Mouse (Mus musculus): ENCODE data around the gene Phldb1. TPM values are rescaled to one million over a fixed set of nuclear protein-coding genes. Genes with fewer than 3 reads are reported as not detected.
"Not testable (repeated sequence)": the region's sequence is repeated elsewhere in the genome, so short reads cannot be mapped to it uniquely, and the experiment has no call there.

The Phldb1 gene
- polyA plus RNA-seq (2016; fragmentation: Nextera tagmentation; extraction: Ambion mirVana), result 37.8 and 44.7 TPM in 2 replicates

DNA sequence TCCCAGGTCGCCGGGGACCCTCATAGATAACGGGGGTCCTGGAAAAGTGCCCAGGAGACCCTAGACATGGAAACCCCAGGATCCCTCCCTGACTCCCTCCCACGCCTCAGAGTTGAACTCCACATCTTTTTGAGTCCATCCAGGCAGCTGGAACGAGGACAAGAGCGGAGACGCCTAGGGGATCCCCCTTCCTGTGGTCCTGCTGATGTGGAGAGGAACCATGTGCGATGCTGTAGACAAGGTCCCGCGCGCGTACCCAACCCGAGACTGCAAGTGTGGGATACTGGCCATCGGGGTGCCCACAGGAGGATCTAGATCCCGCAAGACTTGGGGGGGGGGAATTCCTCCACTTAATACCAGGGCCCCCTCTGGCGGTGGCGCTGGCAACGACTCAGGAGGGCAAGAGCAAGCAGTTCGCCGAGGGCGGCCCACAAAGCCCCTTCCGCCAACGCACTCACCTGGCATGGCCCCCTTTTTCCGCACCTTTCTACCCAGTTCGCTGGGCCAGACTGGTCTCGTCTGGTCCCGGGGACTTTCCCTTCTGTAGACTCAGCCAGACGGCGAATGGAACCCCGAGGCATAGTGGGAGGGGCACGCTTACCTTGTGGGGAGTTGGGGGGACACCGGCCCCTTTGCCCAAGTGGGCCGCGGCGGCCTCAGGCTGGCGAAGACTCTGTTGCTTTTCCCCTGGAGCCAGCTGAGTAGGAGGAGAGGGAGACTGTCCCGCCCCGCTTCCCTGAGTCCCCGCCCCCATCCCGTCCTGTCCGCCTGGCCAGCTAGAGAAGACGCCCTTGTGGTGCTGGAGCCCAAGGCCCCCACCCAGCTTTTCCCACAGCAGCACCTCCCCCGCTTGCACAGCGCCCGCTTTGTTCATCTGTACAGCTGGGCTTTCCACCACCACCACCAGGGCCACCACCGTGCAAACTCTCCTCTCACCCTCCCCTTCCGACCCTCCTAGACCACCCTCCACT, at the start of gene Phldb1:
Phldb1 (minus strand) TSS at position 675 of the 971 bp plus-strand sequence.
- Histone ChIP-seq H3K27me3 (ENCODE audit: poor library complexity, severe bottlenecking) (peaks cover 37% of the 10 kb centered on the region), H3K9me3 (no peaks in the 10 kb centered on the region), H3K4me1 (peaks cover 47% of the 10 kb centered on the region), H3K36me3 (replicated peaks) (no peaks in the 10 kb centered on the region), H3K27ac (peak within 1 kb of the TSS; percentile 85), H3K4me3 (peak within 1 kb of the TSS; percentile 83)
- under 1% methylated on average over 44 of the region's 47 CpGs for WGBS
- DNase-seq (ENCODE audit: extremely low spot score, low spot score), result peak; percentile 70

DNA sequence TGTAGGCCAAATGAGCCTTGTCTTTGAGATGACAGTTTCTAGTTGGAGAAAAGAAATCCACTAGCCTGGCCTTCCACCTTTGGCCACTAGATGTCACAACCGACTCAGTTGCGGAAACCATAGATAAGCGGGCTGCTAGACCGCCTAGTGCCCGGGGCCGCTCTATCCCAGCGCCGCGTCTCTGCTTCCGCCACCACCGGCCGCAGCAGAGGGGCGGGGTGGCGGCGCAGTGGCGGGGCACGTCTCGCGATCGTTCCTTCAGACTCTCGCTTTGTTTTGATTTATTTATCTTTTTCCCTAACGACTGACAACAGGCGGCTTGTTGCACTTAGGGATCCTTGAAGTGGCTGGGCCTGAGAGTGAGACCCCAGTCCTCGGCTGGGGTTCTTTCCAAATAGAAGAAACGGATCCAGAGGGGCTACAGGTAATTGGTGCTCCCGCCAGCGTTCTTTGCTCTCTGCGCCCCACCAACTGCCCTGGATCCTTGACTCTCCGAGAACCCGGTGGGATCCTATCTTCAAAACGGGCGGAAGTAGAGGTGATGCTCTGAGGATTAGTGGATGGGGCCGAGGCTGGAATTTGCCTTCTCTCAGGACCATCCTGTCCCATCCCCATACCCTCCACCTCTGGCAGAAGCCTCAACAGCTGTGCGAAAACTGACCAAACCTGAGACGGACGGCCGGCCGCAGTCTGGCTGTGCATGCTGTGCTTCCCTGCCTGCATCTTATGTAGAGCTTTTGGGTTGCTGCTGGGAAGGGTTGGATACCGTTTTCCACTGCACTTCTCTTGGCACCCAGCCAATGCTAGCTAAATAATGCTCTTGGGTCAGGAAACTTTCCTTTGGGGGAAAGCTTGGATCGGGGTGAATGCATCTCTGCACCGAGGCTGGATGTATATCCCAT, 38.0 kb upstream of the Phldb1 start:
- peaks cover 22% of the 10 kb centered on the region for H3K36me3 ChIP-seq (replicated peaks)
- WGBS, result under 1% methylated on average over 41 of the region's 41 CpGs
- peak overlapping the region; percentile 90 for H3K27ac ChIP-seq
- peaks cover 9% of the 10 kb centered on the region for H3K4me1 ChIP-seq
- no peaks in the 10 kb centered on the region for H3K27me3 ChIP-seq (ENCODE audit: poor library complexity, severe bottlenecking)
- peak; percentile 91 for DNase-seq (ENCODE audit: extremely low spot score, low spot score)
- H3K9me3 ChIP-seq, result no peaks in the 10 kb centered on the region
- peak overlapping the region; percentile 85 for H3K4me3 ChIP-seq

DNA sequence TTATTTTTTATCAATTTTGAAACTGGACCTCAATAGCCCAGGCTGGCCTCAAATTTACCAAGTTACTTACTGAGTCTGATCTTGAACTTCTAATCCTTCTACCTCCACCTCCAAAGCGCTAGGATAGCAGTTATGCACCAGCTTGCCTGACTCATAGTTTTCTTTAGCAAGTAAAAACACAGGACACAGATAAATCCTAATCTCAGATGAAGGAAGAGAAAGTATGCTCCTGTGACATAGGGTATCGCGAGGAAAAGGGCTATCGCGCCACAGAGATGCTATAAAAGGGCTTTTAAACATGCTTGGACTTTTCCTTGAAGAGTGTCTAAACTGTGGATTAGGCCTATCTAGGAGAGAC, 37.4 kb upstream of the Phldb1 start:
- Histone ChIP-seq H3K4me1 (peaks cover 9% of the 10 kb centered on the region), H3K27me3 (ENCODE audit: poor library complexity, severe bottlenecking) (no peaks in the 10 kb centered on the region), H3K36me3 (replicated peaks) (peaks cover 23% of the 10 kb centered on the region), H3K4me3 (peak overlapping the region; percentile 85), H3K9me3 (no peaks in the 10 kb centered on the region), H3K27ac (0 out of 2 replicates have a peak overlapping the region, but pooled peaks have one; percentile 90)
- 22% methylated on average over 5 of the region's 5 CpGs for whole genome bisulfite sequencing
- DNase-seq (ENCODE audit: extremely low spot score, low spot score), result no peak

DNA sequence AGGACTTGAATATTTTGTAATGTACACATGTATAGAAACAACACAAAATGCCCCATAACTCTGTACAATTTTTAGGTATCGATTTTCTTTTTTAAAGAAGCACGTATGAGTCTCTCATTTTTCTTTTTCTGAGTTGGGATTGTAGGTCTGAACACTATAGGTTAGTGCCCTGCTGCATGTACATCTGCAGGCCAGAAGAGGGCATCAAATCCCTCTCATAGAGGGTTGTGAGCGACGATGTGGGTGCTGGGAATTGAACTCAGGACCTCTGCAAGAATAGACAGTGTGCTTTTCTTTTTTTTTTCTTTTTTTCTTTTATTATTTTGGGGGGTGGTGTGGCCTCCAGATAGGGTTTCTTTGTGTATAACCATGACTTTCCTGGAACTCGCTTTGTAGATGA, 36.4 kb upstream of the Phldb1 start:
- Histone ChIP-seq H3K4me3 (no peak overlapping the region), H3K27me3 (ENCODE audit: poor library complexity, severe bottlenecking) (no peaks in the 10 kb centered on the region), H3K4me1 (peaks cover 16% of the 10 kb centered on the region), H3K27ac (no peak overlapping the region), H3K9me3 (no peaks in the 10 kb centered on the region), H3K36me3 (replicated peaks) (peaks cover 22% of the 10 kb centered on the region)
- WGBS, result 88% methylated on average over 5 of the region's 5 CpGs
- no peak for DNase-seq (ENCODE audit: extremely low spot score, low spot score)

DNA sequence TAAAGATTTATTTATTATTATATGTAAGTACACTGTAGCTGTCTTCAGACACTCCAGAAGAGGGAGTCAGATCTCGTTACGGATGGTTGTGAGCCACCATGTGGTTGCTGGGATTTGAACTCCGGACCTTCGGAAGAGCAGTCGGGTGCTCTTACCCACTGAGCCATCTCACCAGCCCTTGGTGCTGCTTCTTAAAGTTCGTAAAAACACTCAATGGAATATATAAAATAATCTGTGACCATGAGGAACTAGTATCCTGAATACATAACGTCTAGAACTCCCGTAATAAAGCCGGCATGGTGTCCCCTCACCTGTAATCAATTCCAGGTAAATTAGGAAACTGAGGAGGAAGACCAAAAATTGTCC, 33.0 kb upstream of the Phldb1 start:
- H3K27me3 ChIP-seq (ENCODE audit: poor library complexity, severe bottlenecking); H3K36me3 ChIP-seq (replicated peaks); DNase-seq (ENCODE audit: extremely low spot score, low spot score); H3K9me3 ChIP-seq: not testable (repeated sequence)
- Histone ChIP-seq H3K4me1 (peaks cover 17% of the 10 kb centered on the region), H3K4me3 (peak overlapping the region; percentile 90), H3K27ac (peak overlapping the region; percentile 48; the same call in 1 of the 2 replicates)
- 48% methylated on average over 8 of the region's 9 CpGs for WGBS

DNA sequence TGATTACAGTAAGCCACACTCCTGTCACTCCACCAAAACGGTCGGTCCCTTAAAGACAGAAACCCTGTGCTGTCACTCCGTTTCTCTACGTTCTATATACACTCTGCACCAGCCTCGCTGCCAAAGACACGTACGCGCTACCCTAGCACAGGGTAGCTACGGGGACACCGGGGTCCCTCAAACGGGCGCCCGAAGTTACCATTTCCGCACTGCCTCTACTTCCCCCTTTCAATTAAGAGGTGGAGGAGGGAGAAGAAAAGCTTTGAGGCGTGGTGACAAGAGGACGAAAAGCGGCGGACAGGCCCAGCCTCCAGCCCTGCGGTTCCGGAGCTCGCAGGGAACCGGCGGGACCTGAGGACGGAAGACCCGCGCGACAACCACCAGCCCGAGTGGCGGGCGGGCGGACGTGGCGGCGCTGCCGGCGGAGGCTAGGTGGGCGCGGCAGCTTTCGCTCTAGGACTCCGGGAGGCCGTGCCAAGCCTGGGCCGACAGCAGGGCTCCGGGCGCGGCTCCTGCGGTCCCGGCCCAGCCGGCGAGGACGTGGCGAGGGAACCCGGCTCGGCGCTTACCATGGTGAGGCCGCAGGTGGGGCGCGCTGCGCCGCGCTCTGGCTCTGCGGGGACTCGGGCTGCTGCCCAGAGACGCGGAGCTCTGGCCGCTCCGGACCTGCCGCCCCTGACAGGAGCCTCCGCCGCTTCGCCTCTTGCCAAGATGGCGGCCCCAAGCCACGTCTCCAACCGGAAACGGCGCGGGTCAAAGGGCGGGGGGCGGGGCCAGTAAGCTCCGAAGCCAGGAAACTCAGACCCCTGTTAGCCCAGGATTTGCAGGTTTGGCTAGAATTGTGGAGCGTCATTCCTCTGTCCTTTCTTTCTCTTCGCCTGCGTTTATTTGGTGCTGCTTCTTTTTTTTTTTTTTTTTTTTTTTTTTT, 32.4 kb upstream of the Phldb1 start, which contains the start of the genes Arcn1 and Ift46:
Arcn1 (minus strand) TSS at position 745 of the 928 bp plus-strand sequence.
Ift46 (plus strand) TSS at position 808 of the 928 bp plus-strand sequence.
- H3K27me3 ChIP-seq (ENCODE audit: poor library complexity, severe bottlenecking), result no peaks in the 10 kb centered on the region
- no peaks in the 10 kb centered on the region for H3K9me3 ChIP-seq
- peak; percentile 91 for DNase-seq (ENCODE audit: extremely low spot score, low spot score)
- 0 out of 2 replicates have a peak, but pooled peaks cover 2% of the 10 kb centered on the region for H3K36me3 ChIP-seq (replicated peaks)
- peak within 1 kb of the TSS; percentile 90 for H3K4me3 ChIP-seq
- H3K4me1 ChIP-seq, result peaks cover 17% of the 10 kb centered on the region
- under 1% methylated on average over 81 of the region's 82 CpGs for WGBS
- peak within 1 kb of the TSS; percentile 96 for H3K27ac ChIP-seq

DNA sequence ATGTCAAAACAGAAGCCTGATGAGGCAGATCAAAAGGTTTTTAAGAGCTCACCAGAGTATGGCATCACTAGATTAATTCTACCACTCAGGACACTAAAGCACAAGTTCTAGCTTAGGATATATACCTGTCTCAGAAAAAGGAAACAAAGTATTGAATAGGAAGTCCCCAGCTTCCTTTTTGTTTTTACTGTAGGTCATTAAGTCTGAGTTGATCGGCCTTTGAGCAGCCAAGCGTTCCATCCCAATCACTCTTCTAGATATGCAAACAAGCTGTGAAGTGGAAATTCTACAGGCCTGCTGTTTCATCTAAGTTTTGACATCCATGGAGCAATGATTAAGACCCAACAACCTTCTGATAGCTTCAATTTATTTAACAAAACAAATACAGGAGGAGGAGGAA, 25.9 kb upstream of the Phldb1 start:
- Histone ChIP-seq H3K27me3 (ENCODE audit: poor library complexity, severe bottlenecking) (no peaks in the 10 kb centered on the region), H3K4me3 (no peak overlapping the region), H3K9me3 (no peaks in the 10 kb centered on the region), H3K4me1 (peaks cover 4% of the 10 kb centered on the region), H3K27ac (no peak overlapping the region), H3K36me3 (replicated peaks) (peaks cover 56% of the 10 kb centered on the region)
- whole genome bisulfite sequencing, result 94% methylated on average over 2 of the region's 2 CpGs
- DNase-seq (ENCODE audit: extremely low spot score, low spot score), result no peak

DNA sequence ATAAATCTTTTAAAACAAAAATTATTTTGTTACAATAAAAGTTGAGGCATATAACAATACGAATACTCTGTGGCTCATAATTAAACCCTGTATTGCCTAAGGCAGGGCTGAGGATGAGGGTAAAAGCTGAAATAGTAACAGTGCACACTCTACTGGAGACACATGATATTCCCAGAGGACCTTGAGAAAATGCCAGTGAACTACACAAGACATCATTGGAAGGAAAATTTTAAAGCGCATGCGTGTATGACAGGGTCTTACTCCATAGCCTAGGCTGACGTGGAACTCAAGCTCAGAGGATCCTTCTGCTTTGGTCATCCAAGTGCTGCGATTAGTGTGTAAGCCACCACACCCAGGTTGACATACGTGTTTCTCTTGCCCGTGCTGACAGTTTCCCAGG, 13.5 kb upstream of the Phldb1 start:
- 94% methylated on average over 7 of the region's 7 CpGs for WGBS
- no peak for DNase-seq (ENCODE audit: extremely low spot score, low spot score)
- Histone ChIP-seq H3K4me1 (no peaks in the 10 kb centered on the region), H3K36me3 (replicated peaks) (peaks cover 100% of the 10 kb centered on the region), H3K9me3 (no peaks in the 10 kb centered on the region), H3K4me3 (no peak overlapping the region), H3K27ac (no peak overlapping the region), H3K27me3 (ENCODE audit: poor library complexity, severe bottlenecking) (no peaks in the 10 kb centered on the region)

DNA sequence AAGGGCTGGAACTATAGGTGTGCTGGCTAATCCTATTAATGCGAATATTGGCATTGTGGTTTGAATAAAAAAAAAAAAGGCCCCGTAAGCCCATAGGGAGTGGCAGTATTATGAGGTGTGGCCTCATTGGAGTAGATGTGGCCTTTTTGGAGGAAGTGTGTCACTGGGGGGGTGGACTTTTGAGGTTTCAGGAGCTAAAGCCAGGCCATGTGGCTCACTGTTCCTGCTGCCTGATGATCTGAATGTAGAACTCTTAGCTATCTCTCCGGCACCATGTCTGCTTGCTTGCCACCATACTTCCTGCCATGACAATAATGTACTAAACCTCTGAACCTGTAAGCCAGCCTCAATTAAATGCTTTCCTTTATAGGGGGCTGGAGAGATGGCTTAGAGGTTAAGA, 12.3 kb upstream of the Phldb1 start:
- WGBS, result 93% methylated on average over 3 of the region's 3 CpGs
- DNase-seq (ENCODE audit: extremely low spot score, low spot score), result no peak
- no peak overlapping the region for H3K4me3 ChIP-seq
- no peaks in the 10 kb centered on the region for H3K9me3 ChIP-seq
- peaks cover 100% of the 10 kb centered on the region for H3K36me3 ChIP-seq (replicated peaks)
- H3K27ac ChIP-seq, result no peak overlapping the region
- H3K4me1 ChIP-seq, result no peaks in the 10 kb centered on the region
- no peaks in the 10 kb centered on the region for H3K27me3 ChIP-seq (ENCODE audit: poor library complexity, severe bottlenecking)

DNA sequence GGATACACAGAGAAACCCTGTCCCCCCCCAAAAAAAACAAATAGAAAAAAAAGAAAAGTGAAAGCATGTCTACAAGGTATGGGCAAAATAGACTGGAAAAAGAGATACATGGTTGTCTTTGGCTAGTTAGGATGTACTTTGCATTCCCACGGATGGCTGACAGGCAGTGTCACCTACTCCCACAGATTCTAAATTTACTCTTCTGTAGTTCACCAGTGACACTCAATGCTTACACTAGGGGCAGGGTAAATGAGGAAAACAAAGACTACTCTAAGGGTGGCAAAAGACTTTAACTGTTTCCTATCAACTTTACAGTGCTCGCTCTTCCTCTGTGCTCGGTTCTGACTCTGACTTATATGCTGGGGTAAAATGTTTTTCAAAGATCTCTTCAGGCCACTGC, 11.7 kb upstream of the Phldb1 start:
- Histone ChIP-seq H3K4me3 (no peak overlapping the region), H3K9me3 (no peaks in the 10 kb centered on the region), H3K27me3 (ENCODE audit: poor library complexity, severe bottlenecking) (no peaks in the 10 kb centered on the region), H3K27ac (no peak overlapping the region), H3K4me1 (no peaks in the 10 kb centered on the region), H3K36me3 (replicated peaks) (peaks cover 99% of the 10 kb centered on the region)
- WGBS, result 97% methylated on average over 3 of the region's 3 CpGs
- DNase-seq (ENCODE audit: extremely low spot score, low spot score), result no peak

DNA sequence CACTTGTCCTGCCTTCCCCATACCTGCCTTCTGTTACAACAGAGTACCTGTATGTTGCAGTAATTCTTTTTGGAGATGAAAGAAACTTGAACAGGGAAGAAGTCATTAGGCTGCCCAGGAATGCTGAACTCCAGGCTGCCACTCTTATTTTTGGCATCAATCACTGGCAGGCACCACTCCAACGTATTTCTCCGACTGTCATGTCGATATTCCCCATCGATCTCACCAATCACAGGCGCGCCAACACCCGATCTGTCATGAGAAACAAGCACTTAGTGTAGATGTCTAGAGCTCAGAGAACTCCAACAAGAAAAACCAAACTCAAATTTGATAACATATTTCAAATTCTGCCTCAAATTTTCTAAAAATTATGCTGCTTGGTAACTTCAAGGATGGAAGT, 10.4 kb upstream of the Phldb1 start:
- Histone ChIP-seq H3K27ac (no peak overlapping the region), H3K27me3 (ENCODE audit: poor library complexity, severe bottlenecking) (no peaks in the 10 kb centered on the region), H3K36me3 (replicated peaks) (peaks cover 98% of the 10 kb centered on the region), H3K9me3 (no peaks in the 10 kb centered on the region), H3K4me3 (no peak overlapping the region), H3K4me1 (no peaks in the 10 kb centered on the region)
- 94% methylated on average over 7 of the region's 7 CpGs for WGBS
- DNase-seq (ENCODE audit: extremely low spot score, low spot score), result no peak

All from forebrain, embryonic 10.5 days (tissue).